Mouse (Mus musculus) erythroblast, embryonic 14.5 days (primary cell): ENCODE data around the gene Hivep2.

Experiments used
- GATA1 ChIP-seq: IDR thresholded peaks from 2 replicates; pipeline ENCODE4 v1.6.1; 2012; ENCODE audit warnings: low read length, inconsistent platforms, mixed read lengths
- TAL1 ChIP-seq: IDR thresholded peaks from 3 replicates; pipeline ENCODE4 v1.6.1; 2012; ENCODE audit warnings: low read length, inconsistent platforms, mixed read lengths

DNA sequence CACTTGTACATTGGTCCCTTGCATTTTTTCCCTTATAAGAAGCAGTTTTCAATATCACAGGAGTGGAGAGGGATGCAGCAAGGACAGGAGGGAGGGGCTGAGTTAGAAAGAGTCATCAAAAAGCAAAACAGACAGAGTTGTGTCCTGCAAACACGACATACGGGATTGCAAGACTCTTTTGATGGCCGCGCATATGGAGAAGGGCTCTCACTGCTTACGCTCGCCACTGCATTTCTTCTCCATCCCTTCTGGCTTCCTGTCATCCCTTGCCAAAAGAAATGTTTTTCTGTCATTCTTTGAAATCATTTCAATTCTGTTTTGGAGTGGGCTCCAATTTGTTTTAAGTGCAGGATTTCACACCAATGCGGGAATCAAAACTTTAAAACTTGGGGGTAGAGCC lies 233.5 kb downstream of the Hivep2 start:
- TF ChIP-seq GATA1 (no peak), TAL1 (no peak)
